Mouse (Mus musculus): ENCODE results near the gene Zbtb12.
"Not testable (repeated sequence)": the region's sequence is repeated elsewhere in the genome, so short reads cannot be mapped to it uniquely, and the experiment has no call there.

The Zbtb12 gene

DNA sequence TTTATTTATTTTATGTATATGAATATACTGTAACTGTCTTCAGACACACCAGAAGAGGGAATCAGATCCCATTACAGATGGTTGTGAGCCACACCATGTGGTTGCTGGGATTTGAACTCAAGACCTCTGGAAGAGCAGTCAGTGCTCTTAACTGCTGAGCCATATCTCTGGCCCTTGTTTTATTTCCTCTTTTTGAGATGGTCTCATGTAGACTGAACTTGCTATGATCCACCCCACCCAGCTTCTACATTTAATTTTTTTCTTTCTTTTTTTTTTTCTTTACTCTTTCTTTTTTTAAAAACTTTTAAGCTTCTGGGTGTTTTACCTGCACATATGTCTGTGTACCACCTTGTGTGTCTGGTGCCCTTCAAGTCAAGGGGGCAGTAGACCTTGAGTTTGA is 21.5 kb downstream of the Zbtb12 start:
- DNase-seq (ENCODE audit: low spot score in 2 of 2) = not testable (repeated sequence)

DNA sequence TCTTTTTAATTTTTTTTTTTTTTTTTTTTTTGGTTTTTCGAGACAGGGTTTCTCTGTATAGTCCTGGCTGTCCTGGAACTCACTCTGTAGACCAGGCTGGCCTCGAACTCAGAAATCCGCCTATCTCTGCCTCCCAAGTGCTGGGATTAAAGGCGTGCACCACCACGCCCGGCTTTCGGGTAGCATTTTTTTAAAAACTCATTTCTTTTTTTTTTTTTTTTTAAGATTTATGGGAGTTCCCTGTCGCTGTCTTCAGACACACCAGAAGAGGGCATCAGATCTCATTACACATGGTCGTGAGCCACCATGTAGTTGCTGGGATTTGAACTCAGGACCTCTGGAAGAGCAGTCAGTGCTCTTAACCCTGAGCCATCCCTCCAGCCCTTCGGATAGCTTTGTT is 22.7 kb downstream of the Zbtb12 start:
- not testable (repeated sequence) for DNase-seq (ENCODE audit: low spot score in 2 of 2)

DNA sequence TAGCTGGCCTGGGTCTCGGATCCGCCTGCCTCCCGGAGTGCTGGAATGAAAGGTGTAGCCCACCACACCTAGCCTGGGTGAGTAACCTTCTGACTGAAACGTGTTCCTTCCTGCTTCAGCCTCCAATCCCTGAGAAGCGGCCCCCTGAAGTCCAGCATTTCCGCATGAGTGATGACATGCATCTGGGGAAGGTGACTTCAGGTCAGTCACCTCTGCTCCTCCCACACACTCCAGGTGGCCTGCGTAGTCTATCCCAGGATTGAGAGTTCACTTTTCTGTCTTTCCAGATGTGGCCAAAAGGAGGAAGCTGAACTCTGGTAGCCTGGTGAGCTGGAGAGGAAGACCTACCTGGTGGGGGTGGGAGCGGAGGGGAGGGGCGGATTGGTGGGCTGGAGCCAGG is 23.6 kb downstream of the Zbtb12 start:
- DNase-seq (ENCODE audit: low spot score in 2 of 2) = no peak

DNA sequence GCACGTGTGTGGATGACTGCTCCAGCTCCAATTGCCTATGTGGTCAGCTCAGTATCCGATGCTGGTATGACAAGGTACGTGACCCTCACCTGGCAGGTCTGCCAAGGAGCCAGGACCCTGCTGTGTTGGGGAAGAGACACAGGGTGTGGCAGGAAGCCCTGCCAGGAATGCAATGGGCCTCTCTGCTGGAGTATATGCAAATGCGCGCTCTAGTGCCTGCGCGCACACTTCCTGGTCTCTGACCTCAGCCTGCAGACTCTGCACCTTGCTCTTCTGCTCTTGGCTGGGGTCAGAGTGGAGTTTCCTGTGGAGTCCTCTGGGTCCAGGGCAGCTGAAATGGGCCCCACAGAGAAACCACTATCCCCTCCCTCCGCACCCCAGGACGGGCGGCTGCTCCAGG is 31.7 kb downstream of the Zbtb12 start:
- no peak for DNase-seq (ENCODE audit: low spot score in 2 of 2)

DNA sequence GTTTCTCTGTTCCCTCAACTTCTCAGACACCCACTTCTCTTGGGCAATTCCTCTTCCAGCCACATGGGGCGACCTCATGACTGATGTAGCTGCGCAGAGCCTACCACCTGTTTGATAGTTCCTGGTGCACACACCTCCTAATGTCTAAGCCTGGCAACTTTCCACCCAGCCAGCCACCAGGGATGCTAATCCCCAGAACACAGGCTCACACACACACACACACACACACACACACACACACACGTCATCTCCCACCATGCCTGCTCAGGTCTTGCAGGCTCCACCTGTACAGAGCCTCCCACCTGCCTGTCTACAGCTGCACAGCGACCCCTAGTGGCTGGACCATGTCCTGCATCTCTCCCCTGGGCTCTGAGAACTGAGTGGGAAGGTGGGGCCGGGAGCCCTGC is 32.7 kb downstream of the Zbtb12 start:
- peak; percentile 56 to 84 for DNase-seq (ENCODE audit: low spot score in 2 of 2)

DNA sequence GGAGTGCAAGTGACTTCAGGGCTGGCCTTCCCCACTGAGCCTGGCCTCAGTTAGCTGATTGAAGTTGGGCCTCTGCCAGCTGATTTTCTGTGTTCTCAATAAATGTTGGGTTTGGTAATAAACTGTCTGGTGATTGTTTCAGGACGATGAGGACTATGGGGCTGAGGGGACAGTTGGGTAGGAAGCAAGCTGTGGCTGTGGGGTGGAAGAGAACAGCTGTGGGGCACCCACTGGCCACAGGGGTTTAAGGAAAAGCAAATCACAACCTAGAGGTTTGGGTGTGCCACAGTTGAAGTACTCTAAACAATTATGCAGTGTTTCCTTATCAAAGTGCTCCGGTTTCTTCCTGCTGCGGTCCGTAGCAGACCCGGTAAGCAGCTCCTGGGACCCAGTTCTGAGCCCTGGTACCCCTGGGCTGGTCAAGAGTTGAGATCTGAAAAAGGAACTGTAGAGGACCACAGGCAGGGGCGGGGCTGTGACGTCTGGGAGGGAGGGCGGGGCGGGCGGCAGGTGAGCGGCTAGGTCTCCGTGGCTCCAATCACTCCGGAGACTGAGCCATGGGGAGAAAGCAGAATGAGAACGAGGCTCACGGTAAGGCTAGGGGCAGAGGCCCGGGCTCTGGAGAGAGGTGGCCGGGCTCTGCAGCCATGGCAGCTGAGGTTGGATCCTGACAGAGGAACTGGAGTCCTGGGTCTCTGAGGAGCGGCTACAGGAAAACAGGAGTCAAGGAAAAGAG is 34.8 kb downstream of the Zbtb12 start, which contains the start of gene Slc44a4:
Gene Slc44a4 (plus strand): TSS at position 537 of the 736 bp plus-strand sequence.
- DNase-seq (ENCODE audit: low spot score in 2 of 2) = no peak

DNA sequence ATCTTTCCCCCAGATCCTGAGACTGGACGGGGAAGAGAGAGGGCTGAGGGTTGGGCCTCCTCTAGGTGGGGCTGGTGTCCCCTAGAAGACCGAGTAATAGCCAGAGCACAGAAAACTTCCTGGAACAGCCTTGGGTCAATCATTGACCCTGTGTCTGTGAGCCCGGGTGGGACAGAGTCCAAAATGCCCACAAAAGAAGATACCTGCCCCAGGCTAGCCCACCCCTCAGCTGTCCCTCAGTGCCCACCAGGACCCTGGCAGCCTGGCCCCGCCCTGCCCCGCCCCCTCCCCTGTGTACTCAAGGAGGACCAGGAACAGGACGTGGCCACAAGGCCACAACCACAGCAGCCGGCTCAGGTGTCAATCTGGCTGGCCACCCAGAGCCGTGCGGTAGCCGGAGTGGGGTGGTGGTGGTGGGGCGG is 36.1 kb downstream of the Zbtb12 start:
- DNase-seq (ENCODE audit: low spot score in 2 of 2) = no peak

DNA sequence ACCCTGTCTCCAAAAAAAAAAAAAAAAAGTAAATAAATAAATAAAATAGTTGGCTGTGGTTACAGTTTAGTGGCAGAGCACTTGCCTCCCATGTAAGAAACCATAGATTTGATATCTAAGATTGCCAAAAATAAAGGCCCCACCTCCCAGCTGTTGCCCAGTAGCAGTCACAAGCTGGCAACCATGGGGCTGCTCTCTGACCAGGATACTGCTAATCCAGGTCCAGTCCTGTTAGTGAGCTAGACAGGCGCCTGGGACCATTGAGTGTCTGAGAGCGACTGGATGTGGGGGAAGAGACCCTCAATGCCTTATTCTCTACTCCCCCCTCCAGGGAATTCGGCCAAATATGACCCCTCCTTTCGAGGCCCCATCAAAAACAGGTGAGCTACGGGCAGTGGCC is 37.0 kb downstream of the Zbtb12 start:
- no peak for DNase-seq (ENCODE audit: low spot score in 2 of 2)

DNA sequence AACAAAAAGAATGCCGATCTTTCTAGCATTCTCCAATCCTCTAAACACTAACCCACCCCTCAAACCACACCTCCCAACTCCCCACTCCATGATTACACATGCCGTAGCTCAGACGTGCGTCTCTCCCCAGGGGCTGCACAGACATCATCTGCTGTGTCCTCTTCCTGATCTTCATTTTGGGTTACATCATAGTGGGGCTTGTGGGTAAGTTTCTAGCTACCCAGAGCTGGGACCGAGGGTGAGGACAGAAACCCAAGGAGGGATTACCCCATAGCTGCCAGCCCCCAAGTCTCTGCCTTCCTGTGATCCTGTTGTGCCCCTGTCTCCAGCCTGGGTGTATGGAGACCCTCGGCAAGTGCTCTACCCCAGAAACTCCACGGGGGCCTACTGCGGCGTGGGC is 37.9 kb downstream of the Zbtb12 start:
- DNase-seq (ENCODE audit: low spot score in 2 of 2) = no peak

DNA sequence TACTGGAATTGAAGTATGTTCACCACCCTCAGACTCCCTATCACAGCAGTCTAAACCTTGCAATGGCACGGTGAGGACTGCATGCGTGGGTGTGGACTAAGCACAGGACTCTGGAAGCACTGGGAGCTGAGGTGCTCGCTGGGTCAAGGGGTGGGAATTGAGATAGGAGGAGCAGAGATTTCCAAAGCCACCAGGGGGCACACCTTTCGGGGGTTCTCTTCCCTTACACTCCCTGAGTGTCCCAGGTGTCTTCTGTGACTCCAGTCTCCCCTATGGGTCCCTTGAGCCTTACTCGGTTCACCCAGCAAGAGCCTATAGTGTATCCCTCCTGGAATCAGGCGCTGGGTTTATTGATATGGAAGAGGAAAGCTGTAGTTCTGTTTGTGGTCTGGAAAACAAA is 43.7 kb downstream of the Zbtb12 start:
- DNase-seq (ENCODE audit: low spot score in 2 of 2) = no peak

DNA sequence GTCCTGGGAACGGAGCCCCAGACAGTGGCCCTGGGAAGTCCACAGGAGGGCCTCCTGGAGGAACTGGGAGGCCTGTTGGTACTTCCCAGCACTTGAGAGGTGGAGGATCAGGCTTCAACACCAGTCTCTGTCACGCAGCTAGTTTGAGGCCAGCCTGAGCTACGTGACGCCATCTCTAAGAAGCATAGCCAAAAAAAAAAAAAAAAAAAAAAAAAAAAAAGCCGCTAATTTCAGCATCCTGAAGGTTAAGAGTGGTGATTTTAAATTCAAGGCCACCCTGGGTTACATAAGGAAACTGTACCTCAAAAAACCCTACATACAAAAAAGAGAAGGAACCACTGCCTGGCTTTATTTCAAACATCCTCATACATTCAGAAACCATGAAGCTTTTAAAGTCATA is 45.0 kb downstream of the Zbtb12 start:
- no peak for DNase-seq (ENCODE audit: low spot score in 2 of 2)

DNA sequence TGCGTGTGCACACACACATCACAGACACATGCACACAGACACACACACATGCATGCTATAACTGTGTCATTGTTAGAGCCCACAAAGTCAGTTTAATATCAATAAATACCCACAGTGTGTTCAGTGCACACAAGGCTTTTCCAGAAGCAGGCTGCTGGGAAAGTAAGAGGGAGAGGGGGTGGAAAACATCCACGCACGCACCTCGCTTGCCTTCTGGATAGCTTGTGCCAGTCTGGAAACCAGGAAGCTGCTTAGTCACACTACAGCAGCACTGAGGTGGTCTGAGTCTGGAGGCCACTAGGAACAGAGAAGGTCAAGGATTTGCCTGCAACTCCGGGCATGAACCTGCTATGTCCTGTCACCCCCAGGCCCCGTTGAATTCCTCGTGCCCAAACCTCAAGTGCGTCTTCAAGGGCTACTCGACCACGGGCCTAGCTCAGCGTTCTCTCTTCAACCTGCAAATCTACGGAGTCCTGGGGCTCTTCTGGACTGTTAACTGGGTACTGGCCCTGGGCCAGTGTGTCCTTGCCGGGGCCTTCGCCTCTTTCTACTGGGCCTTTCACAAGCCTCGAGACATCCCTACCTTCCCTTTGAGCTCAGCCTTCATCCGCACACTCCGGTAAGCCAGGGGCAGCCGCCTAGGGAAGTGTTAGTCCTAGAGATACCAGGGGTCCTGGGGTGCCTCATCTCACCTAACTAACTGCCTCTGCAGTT is 48.2 kb downstream of the Zbtb12 start:
- DNase-seq (ENCODE audit: low spot score in 2 of 2) = no peak

DNA sequence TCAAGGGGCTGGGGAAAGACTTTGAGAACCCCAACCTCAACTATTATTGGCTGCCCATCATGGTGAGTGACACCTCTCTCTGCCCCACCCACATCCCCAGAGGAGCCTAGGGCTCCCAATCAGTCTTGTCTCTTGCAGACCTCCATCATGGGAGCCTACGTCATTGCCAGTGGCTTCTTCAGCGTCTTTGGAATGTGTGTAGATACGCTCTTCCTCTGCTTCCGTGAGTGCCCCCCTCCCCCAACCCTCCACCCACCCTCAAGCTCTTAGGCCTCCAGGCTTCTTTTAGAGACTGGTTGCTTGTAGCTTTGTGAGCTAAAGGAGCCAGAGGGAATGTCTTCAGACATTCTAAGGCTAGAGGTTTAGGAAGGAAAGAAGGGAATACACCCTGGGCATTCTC is 49.6 kb downstream of the Zbtb12 start:
- no peak for DNase-seq (ENCODE audit: low spot score in 2 of 2)

DNA sequence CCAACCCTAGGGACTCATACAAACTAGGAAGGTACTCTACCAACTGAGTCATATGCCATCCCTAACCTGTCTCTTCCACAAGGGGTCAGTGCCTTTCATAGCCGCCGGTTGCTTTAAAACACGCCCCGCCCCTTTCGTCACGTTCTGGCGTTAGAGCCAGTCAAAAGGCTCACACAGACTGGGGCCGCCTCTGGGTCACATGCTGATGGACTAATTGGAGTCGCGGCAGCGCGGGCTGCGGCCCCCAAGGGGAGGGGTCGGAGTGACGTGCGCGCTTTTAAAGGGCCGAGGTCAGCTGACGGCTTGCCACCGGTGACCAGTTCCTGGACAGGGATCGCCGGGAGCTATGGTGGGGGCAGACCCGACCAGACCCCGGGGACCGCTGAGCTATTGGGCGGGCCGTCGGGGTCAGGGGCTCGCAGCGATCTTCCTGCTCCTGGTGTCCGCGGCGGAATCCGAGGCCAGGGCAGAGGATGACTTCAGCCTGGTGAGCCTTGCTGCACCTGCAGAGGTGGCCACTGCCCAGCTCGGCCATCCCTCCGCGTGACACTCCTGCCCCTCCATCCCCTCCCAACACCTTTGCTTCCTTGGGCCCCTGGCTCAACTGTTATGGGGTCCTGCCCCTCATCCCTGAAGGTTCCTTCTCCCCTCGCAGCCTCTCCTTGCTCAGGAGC is 51.9 kb downstream of the Zbtb12 start, which contains the start of gene Neu1:
Gene Neu1 (plus strand): TSS at position 193 of the 674 bp plus-strand sequence.
- peak; percentile 96 to 99 for DNase-seq (ENCODE audit: low spot score in 2 of 2)

DNA sequence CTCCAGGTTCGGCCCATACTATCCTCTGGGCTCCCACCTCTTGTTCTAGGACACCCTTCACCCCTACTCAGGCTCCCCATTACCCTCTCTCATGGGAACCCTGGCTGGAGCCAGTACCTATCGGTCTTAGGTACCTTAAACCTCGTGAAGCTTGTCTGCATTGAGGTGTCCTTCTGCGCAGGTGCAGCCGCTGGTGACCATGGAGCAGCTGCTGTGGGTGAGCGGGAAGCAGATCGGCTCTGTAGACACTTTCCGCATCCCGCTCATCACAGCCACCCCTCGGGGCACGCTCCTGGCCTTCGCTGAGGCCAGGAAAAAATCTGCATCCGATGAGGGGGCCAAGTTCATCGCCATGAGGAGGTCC is 52.4 kb downstream of the Zbtb12 start:
- no peak for DNase-seq (ENCODE audit: low spot score in 2 of 2)

DNA sequence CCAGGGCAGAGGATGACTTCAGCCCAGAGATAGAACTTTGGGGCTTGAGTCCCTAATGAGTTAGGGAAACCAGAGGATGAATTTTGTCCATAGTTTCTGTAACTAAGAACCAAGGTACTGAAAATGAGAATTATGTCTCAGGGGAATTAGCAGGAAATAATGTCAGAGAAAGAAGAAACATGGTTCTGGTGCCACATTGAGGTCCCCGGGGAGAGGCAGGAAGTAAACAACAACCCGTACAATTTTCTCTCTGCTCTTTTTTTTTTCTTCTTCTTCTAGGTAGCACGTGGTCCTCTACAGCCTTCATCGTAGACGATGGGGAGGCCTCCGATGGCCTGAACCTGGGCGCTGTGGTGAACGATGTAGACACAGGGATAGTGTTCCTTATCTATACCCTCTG is 53.0 kb downstream of the Zbtb12 start:
- DNase-seq (ENCODE audit: low spot score in 2 of 2) = no peak

DNA sequence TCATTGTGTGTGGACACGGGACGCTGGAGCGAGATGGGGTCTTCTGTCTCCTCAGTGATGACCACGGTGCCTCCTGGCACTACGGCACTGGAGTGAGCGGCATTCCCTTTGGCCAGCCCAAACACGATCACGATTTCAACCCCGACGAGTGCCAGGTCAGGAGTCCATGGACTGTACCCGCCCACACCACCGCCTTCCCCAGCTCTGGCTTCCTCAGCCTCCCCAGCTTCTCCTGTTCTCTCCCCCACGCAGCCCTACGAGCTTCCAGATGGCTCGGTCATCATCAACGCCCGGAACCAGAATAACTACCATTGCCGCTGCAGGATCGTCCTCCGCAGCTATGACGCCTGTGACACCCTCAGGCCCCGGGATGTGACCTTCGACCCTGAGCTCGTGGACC is 54.7 kb downstream of the Zbtb12 start:
- DNase-seq (ENCODE audit: low spot score in 2 of 2) = no peak

DNA sequence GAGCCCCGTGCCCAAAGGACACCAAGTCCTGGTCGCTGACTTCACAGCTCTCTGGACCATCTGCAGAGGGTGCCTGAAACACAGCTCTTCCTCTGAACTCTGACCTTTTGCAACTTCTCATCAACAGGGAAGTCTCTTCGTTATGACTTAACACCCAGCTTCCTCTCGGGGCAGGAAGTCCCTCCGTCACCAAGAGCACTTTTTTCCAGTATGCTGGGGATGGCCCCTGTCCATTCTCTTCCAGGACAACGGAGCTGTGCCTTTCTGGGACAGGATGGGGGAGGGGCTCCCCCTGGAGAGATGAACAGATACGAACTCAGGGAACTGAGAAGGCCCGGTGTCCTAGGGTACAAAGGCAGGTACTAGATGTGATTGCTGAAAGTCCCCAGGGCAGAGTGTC is 55.5 kb downstream of the Zbtb12 start:
- DNase-seq (ENCODE audit: low spot score in 2 of 2) = no peak

DNA sequence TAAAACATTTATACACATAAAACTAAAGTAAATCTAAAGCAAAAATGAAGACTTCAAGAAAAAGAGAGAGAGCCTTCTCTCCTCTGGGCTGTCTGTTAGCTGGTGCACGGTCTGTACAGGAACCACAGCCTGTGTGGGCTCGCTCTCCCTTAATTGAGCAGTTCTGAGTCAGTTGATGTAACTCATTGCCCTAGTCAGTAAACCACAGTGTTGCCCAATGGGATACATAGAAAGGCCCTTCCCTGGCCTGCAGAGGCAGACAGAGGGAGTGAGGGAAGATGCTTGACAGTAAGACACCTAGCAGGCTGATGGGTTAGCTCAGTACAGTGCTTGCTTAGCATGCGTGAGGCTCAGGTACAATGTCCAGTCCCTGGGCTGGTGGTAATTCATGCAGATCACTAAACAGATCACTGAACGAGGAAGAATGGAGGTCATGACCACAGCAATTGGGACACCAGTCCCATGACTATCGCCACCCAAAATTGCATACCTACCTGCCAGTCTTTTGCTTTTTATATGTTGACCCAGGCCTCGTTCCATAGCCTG is 58.8 kb downstream of the Zbtb12 start:
- DNase-seq (ENCODE audit: low spot score in 2 of 2) = no peak

DNA sequence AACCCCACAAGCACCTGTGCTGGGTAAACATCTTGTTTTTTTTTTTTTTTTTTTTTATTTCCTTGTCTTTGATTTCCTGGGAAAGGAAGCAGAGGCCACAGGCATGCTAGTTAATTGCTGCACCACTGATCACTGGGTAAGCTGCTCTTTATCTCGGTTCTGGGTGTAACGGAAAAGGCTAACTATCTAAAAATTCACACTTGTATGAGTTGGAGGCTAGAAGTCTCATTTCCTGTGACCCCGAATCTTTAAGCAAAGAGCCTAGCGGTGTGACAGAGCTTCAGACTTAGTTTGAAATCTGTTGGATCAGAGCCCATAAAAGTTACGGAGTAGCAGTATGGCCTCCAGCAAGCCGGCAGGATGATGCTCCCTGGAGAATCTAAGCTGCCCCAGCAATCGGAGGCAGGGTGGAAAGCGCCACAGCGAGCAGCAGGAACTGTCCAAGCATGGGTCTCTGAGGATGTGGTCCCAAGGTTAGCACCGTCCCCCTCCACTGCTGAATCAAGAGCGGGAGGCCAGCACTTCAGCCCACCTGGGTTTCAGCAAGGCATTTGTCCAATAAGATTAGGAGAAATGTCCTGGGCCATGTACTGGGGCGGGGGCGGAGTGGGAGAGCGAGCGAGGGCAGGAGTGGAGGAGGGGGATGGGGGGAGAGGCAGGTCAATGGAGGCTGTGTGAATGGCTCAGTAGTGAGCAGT is 62.2 kb downstream of the Zbtb12 start:
- no peak for DNase-seq (ENCODE audit: low spot score in 2 of 2)

DNA sequence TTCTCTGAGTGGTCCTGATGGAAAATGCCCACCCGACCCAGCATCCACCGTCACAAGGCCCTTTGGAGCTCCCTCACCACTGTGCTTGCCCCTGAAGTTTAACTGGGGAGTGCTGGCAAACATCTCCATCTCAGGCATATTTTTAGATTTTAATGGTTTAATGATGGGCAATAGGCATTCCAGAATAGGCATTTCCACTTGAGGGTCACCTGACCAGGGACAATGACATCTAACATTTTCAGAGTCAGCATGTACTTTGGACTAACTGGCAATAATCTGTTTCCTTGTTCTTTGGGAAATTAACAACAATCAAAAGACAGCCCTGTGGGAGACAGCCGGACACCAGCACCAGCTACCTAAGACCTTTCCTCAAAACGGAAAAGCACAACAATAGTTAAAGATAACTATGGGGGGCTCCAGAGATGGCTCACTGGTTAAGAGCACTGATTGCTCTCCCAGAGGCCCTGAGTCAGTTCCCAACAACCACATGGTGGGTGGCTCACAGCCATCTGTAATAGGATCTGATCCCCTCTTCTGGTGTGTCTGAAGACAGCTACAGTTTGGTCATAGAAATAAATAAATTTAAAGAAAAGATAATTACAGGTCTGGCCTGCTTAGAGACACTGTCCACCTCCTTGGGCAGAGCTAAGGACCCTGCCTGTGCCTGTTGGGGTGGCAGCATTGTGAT is 64.0 kb downstream of the Zbtb12 start:
- no peak for DNase-seq (ENCODE audit: low spot score in 2 of 2)
